Mouse (Mus musculus) adrenal gland, postnatal 4 days (tissue): ENCODE results near the gene Mpp3. TPM values are rescaled to one million over a fixed set of nuclear protein-coding genes. Genes with fewer than 3 reads are reported as not detected.

Source experiments
- DNase-seq, 2 experiments: peaks; one replicate each; pipeline ENCODE4 v3.0.0; 2021 to 2022; ENCODE audit warnings: low spot score in 2 of 2, mixed read lengths in 2 of 2
- long read RNA-seq, 2 experiments: library from polyadenylated mRNA; stranded (forward); transcript quantifications; one replicate each; pipeline ENCODE4 v2.0.0; 2021
- total RNA-seq, 2 experiments: library from RNA; stranded (reverse); gene quantifications; 2 replicates each; pipeline ENCODE4 v1.2.3; 2021

The Mpp3 gene
- 10 to 100 TPM; 19.2 to 24.4 TPM for total RNA-seq
- long read RNA-seq, experiment 1, transcript Mpp3-201 (19 exons, 2,848 nt) = major isoform, 8 of 14 reads
- long read RNA-seq, experiment 1, partial matches to known transcripts = 0 of 14 reads
- long read RNA-seq, experiment 1, other reads (novel, unspliced or antisense) = 5 of 14 reads
- long read RNA-seq, experiment 2, transcript Mpp3-201 (19 exons, 2,848 nt) = major isoform, 10 of 24 reads
- long read RNA-seq, experiment 2, partial matches to known transcripts = 4 of 24 reads
- long read RNA-seq, experiment 2, other reads (novel, unspliced or antisense) = 8 of 24 reads

- DNase-seq = no peak
Observed at GRCm38 (mm10) chr11:102028087-102028816, at the start of gene Mpp3. TSS of gene Mpp3 (minus strand) at chr11:102028461.

- DNase-seq = no peak
Observed at GRCm38 (mm10) chr11:102073722-102074121, 45.5 kb upstream of the Mpp3 start.

- DNase-seq = no peak
Observed at GRCm38 (mm10) chr11:102072729-102073128, 44.5 kb upstream of the Mpp3 start.

GRCm38 (mm10) chr11:102070426-102070825 lies 42.2 kb upstream of the Mpp3 start:
- no peak for DNase-seq

- no peak for DNase-seq
Observed at GRCm38 (mm10) chr11:102069633-102070032, 41.4 kb upstream of the Mpp3 start.

GRCm38 (mm10) chr11:102068969-102069368 lies 40.7 kb upstream of the Mpp3 start:
- no peak for DNase-seq

- DNase-seq = no peak
Observed at GRCm38 (mm10) chr11:102063076-102063475, 34.8 kb upstream of the Mpp3 start.

GRCm38 (mm10) chr11:102061941-102062473 lies 33.7 kb upstream of the Mpp3 start:
- DNase-seq = no peak

GRCm38 (mm10) chr11:102061236-102061940 lies 33.1 kb upstream of the Mpp3 start:
- peak; percentile 28 to 59 for DNase-seq

- no peak for DNase-seq
Observed at GRCm38 (mm10) chr11:102053847-102054246, 25.6 kb upstream of the Mpp3 start.

- DNase-seq = no peak
Observed at GRCm38 (mm10) chr11:102053183-102053582, 24.9 kb upstream of the Mpp3 start.

GRCm38 (mm10) chr11:102052697-102053096 lies 24.4 kb upstream of the Mpp3 start:
- no peak for DNase-seq

- no peak for DNase-seq
Observed at GRCm38 (mm10) chr11:102051954-102052353, 23.7 kb upstream of the Mpp3 start.

- DNase-seq = no peak
Observed at GRCm38 (mm10) chr11:102051541-102051940, 23.3 kb upstream of the Mpp3 start.

GRCm38 (mm10) chr11:102049875-102050482 lies 21.7 kb upstream of the Mpp3 start:
- no peak for DNase-seq

GRCm38 (mm10) chr11:102046607-102047006 lies 18.3 kb upstream of the Mpp3 start:
- no peak for DNase-seq

- DNase-seq = no peak
Observed at GRCm38 (mm10) chr11:102044691-102045212, 16.5 kb upstream of the Mpp3 start.

- no peak for DNase-seq
Observed at GRCm38 (mm10) chr11:102043381-102043780, 15.1 kb upstream of the Mpp3 start.

GRCm38 (mm10) chr11:102042971-102043370 lies 14.7 kb upstream of the Mpp3 start:
- DNase-seq = no peak

GRCm38 (mm10) chr11:102041350-102041949 lies 13.2 kb upstream of the Mpp3 start, which contains the start of gene Cd300lg:
TSS of gene Cd300lg (plus strand) at chr11:102041509.
- DNase-seq = no peak

GRCm38 (mm10) chr11:102040646-102041045 lies 12.4 kb upstream of the Mpp3 start:
- no peak for DNase-seq
